Mouse (Mus musculus): ENCODE measurements around the gene Morn1. TPM values are rescaled to one million over a fixed set of nuclear protein-coding genes. Genes with fewer than 3 reads are reported as not detected.

The Morn1 gene
- total and polyA plus RNA-seq, 3 experiments = 3.8 to 8.7 (median 4.0) TPM

- TF ChIP-seq MYC (IDR thresholded peaks at IDR 0.05; ENCODE audit: low read depth, low read length) (no peak), GABPA (IDR thresholded peaks at IDR 0.05; ENCODE audit: insufficient replicate concordance, low read depth, low read length) (no peak), EP300 (IDR thresholded peaks at IDR 0.05; ENCODE audit: low read length) (peak; percentile 49), CHD1 (IDR thresholded peaks at IDR 0.05; ENCODE audit: low read depth, low read length) (no peak), CHD2 (IDR thresholded peaks at IDR 0.05; ENCODE audit: low read length) (no peak), JUND (conservative IDR thresholded peaks at IDR 0.05; ENCODE audit: low read depth, low read length) (no peak), POLR2AphosphoS2 (IDR thresholded peaks at IDR 0.05; ENCODE audit: low read depth, low read length) (no peak), ZC3H11A (IDR thresholded peaks at IDR 0.05; ENCODE audit: low read depth, low read length) (no peak), MAFK (IDR thresholded peaks at IDR 0.05; ENCODE audit: insufficient replicate concordance, low read length) (0 out of 2 replicates have a peak, but pooled peaks have one; percentile 5)
- dilution Hi-C loops (cut with MboI; ENCODE audit: extremely low pct_ligation_motif_present, extremely low pct_unique_long_range_greater_than_20kb, low sequenced_read_pairs) (no loop called here), in situ Hi-C loops (cut with MboI; ENCODE audit: low pct_ligation_motif_present, low pct_unique_long_range_greater_than_20kb, low sequenced_read_pairs) (loop anchor here (5.0 kb wide), 1 partner anchor 149 kb away; the partner anchor contains the start of gene Faap20)
- Histone ChIP-seq H3K4me1 (ENCODE audit: control insufficient read depth in 1 of 2, insufficient read depth in 2 of 2) (peaks cover 17 to 50% of the 10 kb centered on the region in 2 experiments), H3K4me2 (ENCODE audit: insufficient read depth, low read depth, poor library complexity, severe bottlenecking) (no peak overlapping the region), H3K9ac (ENCODE audit: insufficient read depth, low read depth) (no peak overlapping the region), H3K27me3 (replicated peaks) (no peaks in the 10 kb centered on the region), H3K4me3 (replicated peaks in 1 of 3; ENCODE audit: low read depth in 2 of 3, low read length in 2 of 3, poor library complexity in 1 of 3) (no peak overlapping the region), H3K27ac (ENCODE audit: insufficient read depth, low read depth) (no peak overlapping the region; the same call in 1 of the 2 replicates), H3K36me3 (replicated peaks in 1 of 2; ENCODE audit: control insufficient read depth in 1 of 2, insufficient read depth in 1 of 2, low read length in 1 of 2) (peaks cover 3 to 84% of the 10 kb centered on the region in 2 experiments), H3K9me3 (replicated peaks; ENCODE audit: low read length) (no peaks in the 10 kb centered on the region), H3K79me2 (replicated peaks; ENCODE audit: control insufficient read depth, extremely low read depth, insufficient read depth, poor library complexity, severe bottlenecking) (no peaks in the 10 kb centered on the region)
- peak; percentile 38 for DNase-seq (ENCODE audit: extremely low read depth)
Measured at GRCm38 (mm10) chr4:155098572-155098971, 12.2 kb downstream of the Morn1 start.

GRCm38 (mm10) chr4:155107886-155108285 lies 21.5 kb downstream of the Morn1 start:
- Histone ChIP-seq H3K79me2 (replicated peaks; ENCODE audit: control insufficient read depth, extremely low read depth, insufficient read depth, poor library complexity, severe bottlenecking) (no peaks in the 10 kb centered on the region), H3K9ac (ENCODE audit: insufficient read depth, low read depth) (no peak overlapping the region), H3K27ac (ENCODE audit: insufficient read depth, low read depth) (no peak overlapping the region), H3K27me3 (replicated peaks) (no peaks in the 10 kb centered on the region), H3K4me1 (ENCODE audit: control insufficient read depth in 1 of 2, insufficient read depth in 2 of 2) (no peaks in the 10 kb centered on the region), H3K9me3 (replicated peaks; ENCODE audit: low read length) (no peaks in the 10 kb centered on the region), H3K36me3 (replicated peaks in 1 of 2; ENCODE audit: control insufficient read depth in 1 of 2, insufficient read depth in 1 of 2, low read length in 1 of 2) (peaks cover 21 to 55% of the 10 kb centered on the region in 2 experiments), H3K4me3 (replicated peaks in 1 of 3; ENCODE audit: low read depth in 2 of 3, low read length in 2 of 3, poor library complexity in 1 of 3) (no peak overlapping the region), H3K4me2 (ENCODE audit: insufficient read depth, low read depth, poor library complexity, severe bottlenecking) (no peak overlapping the region)
- in situ Hi-C loops (cut with MboI; ENCODE audit: low pct_ligation_motif_present, low pct_unique_long_range_greater_than_20kb, low sequenced_read_pairs) = no loop called here
- DNase-seq (ENCODE audit: extremely low read depth) = no peak
- dilution Hi-C loops (cut with MboI; ENCODE audit: extremely low pct_ligation_motif_present, extremely low pct_unique_long_range_greater_than_20kb, low sequenced_read_pairs) = no loop called here
- TF ChIP-seq IRF4 (IDR thresholded peaks at IDR 0.05; ENCODE audit: low read depth, low read length) (no peak), GABPA (IDR thresholded peaks at IDR 0.05; ENCODE audit: insufficient replicate concordance, low read depth, low read length) (no peak), HCFC1 (IDR thresholded peaks at IDR 0.05; ENCODE audit: low read depth, low read length) (no peak), RAD21 (IDR thresholded peaks at IDR 0.05; ENCODE audit: low read depth, low read length) (no peak), POLR2A (IDR thresholded peaks at IDR 0.05; ENCODE audit: low read depth, low read length) (no peak), MXI1 (IDR thresholded peaks at IDR 0.05; ENCODE audit: low read depth, low read length) (no peak), NELFE (IDR thresholded peaks at IDR 0.05; ENCODE audit: low read depth, low read length) (no peak), RCOR1 (conservative IDR thresholded peaks at IDR 0.05; ENCODE audit: low read depth, low read length) (no peak), ELF1 (IDR thresholded peaks at IDR 0.05; ENCODE audit: low read depth, low read length) (no peak), USF2 (conservative IDR thresholded peaks at IDR 0.05; ENCODE audit: low read depth, low read length) (no peak), EP300 (IDR thresholded peaks at IDR 0.05; ENCODE audit: low read length) (no peak), TCF12 (IDR thresholded peaks at IDR 0.05; ENCODE audit: low read depth, low read length) (no peak), MAX (IDR thresholded peaks at IDR 0.05; ENCODE audit: low read length) (no peak), ZKSCAN1 (IDR thresholded peaks at IDR 0.05; ENCODE audit: borderline replicate concordance, low read depth, low read length) (no peak), JUND (conservative IDR thresholded peaks at IDR 0.05; ENCODE audit: low read depth, low read length) (no peak), ZMIZ1 (IDR thresholded peaks at IDR 0.05; ENCODE audit: low read depth, low read length) (no peak), CTCF (conservative IDR thresholded peaks at IDR 0.05 in 1 of 2, IDR thresholded peaks at IDR 0.05 in 1 of 2; ENCODE audit: low read depth in 2 of 2, low read length in 2 of 2) (no peak)

All from CH12.LX (cell line).